Mouse (Mus musculus): ENCODE results near the gene Hoxd11. TPM values are rescaled to one million over a fixed set of nuclear protein-coding genes. Genes with fewer than 3 reads are reported as not detected.

The Hoxd11 gene
- total RNA-seq, 2 experiments from 2014 or later = not detected

- intact Hi-C loops (cut with DNase I) = loop anchor here (5.0 kb wide), 4 partner anchors 247 to 597 kb away; no protein-coding TSS in a partner anchor
- DNase-seq (ENCODE audit: low spot score in 2 of 2) = no peak
Measured at GRCm38 (mm10) chr2:74714881-74715280, 35.5 kb downstream of the Hoxd11 start.

GRCm38 (mm10) chr2:74715504-74716241 lies 36.3 kb downstream of the Hoxd11 start:
- intact Hi-C loops (cut with DNase I) = loop anchor here (5.0 kb wide), 4 partner anchors 247 to 597 kb away; no protein-coding TSS in a partner anchor
- peak; percentile 64 to 70 for DNase-seq (ENCODE audit: low spot score in 2 of 2)

- DNase-seq (ENCODE audit: low spot score in 2 of 2) = no peak
- intact Hi-C loops (cut with DNase I) = no loop called here
Measured at GRCm38 (mm10) chr2:74720384-74720783, 41.0 kb downstream of the Hoxd11 start.

DNA sequence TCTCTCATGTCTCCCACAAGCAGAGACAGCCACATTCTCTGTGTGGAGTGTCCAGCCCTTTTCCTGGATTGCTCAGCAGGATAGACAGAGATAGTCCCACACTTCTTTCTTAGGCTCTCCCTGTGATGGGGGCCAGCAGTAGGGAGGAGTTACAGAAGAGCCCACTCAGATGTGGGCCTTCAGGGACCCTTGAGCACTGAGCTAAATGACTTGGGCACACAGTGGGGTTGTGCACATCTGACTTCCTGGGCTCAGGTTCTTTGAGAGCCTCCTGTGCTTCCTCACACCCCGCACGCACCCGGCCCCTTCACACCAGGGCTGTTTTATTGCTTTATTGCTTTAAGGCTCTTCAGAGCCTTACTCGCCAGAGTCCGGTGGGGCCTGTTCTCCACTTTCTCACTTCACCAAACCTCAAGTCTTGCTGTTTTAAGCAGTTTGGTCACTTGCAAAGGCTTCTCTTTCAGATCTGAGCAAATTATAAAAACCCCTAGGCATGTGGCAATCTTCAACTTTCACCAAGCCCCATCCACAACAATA lies 41.7 kb downstream of the Hoxd11 start:
- no peak for DNase-seq (ENCODE audit: low spot score in 2 of 2)
- intact Hi-C loops (cut with DNase I) = no loop called here

DNA sequence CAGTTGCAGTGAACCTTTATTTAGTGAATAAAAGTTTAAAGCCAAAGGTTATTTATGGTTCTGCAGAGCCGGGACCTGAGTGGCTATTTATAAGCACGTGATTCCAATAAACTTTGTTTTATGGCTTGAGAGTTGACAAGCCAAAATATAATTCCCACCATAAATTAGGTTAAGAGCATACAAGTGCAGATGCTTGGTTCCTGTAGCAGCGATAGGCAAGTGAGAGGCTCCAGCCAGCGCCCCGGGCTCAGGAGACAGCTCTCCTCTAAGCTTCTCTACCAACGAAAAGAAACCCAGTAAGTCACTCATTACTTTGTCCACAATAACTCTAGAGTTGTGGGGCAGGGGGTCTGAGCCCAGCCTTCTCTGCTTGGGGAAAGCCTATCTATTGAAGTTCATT lies 42.5 kb downstream of the Hoxd11 start:
- intact Hi-C loops (cut with DNase I) = no loop called here
- DNase-seq (ENCODE audit: low spot score in 2 of 2) = no peak

- intact Hi-C loops (cut with DNase I) = no loop called here
- no peak for DNase-seq (ENCODE audit: low spot score in 2 of 2)
Measured at GRCm38 (mm10) chr2:74722949-74723348, 43.6 kb downstream of the Hoxd11 start.

DNA sequence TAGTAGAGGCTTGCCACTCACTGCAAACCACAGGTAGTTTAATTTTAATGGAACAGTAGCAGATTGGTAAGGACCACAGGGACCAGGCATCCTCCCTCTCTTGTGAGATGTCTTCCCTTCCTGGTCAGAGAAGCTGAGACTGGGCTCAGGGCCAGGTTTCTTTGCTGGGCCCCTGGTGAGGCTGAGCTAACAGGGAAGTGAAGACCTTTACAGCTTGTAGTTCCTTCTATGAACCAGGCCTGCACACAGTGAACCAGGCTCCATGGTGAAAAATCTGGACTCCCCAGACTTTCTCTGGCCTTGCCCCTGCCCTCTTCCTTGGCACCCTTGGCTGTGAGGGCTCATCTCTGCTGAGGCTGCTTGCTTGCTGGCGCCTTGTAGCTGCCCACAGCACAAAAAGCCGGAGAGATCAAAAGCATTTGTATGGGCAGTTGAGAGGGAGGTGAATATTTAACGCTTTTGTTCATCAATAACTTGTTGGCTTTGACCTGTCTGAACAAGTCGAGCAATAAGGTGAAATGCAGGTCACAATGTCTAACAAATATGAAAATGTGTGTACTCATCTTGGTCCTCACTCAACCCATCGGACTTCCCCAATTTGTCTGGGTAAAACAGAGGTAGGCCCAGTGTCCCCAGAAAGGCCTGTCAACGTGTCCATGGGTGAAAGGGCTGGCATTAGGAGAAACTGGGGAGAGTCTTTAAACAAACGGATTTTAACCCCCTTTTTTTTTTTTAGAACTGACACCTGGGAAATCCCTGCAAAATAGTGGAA lies 45.1 kb downstream of the Hoxd11 start:
- intact Hi-C loops (cut with DNase I) = no loop called here
- no peak for DNase-seq (ENCODE audit: low spot score in 2 of 2)

GRCm38 (mm10) chr2:74725171-74725570 lies 45.8 kb downstream of the Hoxd11 start:
- intact Hi-C loops (cut with DNase I) = no loop called here
- no peak for DNase-seq (ENCODE audit: low spot score in 2 of 2)

DNA sequence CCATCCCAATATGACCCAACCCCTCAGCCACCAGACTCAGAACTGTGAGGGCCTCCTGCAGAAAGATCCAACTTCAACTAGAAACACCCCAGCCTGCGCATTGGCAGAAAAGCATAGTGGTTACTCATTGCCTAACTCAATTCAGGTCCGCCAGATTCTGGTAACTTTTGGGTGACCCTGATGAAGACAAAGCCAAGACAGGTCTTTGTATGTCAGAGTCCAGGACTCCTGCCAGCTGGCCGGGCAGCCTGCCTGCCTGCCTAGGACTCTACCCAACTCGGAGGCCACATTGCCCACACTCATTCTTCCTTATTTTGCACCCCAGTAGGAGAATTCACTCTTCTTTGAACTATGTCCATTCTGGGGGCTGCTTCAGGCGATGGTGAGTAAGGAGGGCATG lies 47.2 kb downstream of the Hoxd11 start, which contains the start of gene Gm28230:
Gm28230 (plus strand) TSS at position 178 of the 400 bp plus-strand sequence.
- intact Hi-C loops (cut with DNase I) = no loop called here
- DNase-seq (ENCODE audit: low spot score in 2 of 2) = no peak

- intact Hi-C loops (cut with DNase I) = no loop called here
- no peak for DNase-seq (ENCODE audit: low spot score in 2 of 2)
Measured at GRCm38 (mm10) chr2:74726973-74727639, 47.7 kb downstream of the Hoxd11 start.

DNA sequence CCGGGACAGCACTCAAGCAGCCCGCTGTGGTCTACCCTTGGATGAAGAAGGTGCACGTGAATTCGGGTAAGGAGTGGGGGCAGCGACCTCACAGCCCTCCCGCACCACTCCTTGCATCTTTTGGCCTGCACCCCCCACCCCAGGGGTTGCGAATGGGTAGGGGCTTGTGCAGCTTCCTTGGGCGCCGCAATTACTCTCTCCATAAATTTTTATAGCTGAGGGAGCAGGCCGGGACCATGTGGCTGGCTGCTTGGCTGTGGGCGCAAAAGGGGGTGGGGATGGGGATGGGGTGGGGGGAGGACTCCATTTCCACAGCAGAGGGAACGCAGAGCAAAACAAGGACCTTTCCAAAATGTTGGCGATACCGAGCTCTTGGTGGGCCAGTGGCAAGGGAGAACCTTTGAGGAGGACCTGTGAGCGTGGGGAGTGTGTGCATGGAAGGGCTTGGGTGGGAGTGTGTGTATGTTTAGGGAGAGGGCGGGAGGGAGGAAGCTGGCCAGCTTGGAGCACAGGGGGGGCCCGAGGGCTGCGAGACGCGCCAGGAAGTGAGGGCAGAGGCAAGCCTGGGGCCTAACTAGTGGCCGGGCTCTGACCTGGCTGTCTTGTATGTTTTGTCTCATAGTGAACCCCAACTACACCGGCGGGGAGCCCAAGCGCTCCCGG lies 48.4 kb downstream of the Hoxd11 start:
- intact Hi-C loops (cut with DNase I) = no loop called here

DNA sequence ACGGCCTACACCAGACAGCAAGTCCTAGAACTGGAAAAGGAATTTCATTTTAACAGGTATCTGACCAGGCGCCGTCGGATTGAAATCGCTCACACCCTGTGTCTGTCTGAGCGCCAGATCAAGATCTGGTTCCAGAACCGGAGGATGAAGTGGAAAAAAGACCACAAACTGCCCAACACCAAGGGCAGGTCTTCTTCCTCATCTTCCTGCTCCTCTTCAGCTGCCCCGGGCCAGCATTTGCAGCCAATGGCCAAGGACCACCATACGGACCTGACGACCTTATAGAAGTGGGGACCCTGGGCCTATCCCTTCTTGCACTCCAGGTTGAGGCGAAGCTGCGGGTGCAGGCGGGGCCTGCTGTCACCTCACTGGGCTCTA lies 48.9 kb downstream of the Hoxd11 start:
- intact Hi-C loops (cut with DNase I) = no loop called here

More for the DNA sequence above, 48.4 kb downstream of the Hoxd11 start:
- no peak for DNase-seq (ENCODE audit: low spot score in 2 of 2)

GRCm38 (mm10) chr2:74730331-74730730 lies 51.0 kb downstream of the Hoxd11 start:
- intact Hi-C loops (cut with DNase I) = loop anchor here (5.0 kb wide), 1 partner anchor 38 kb away; the partner anchor contains the start of gene Hoxd10

More for the DNA sequence above, 48.9 kb downstream of the Hoxd11 start:
- DNase-seq (ENCODE audit: low spot score in 2 of 2) = no peak

DNA sequence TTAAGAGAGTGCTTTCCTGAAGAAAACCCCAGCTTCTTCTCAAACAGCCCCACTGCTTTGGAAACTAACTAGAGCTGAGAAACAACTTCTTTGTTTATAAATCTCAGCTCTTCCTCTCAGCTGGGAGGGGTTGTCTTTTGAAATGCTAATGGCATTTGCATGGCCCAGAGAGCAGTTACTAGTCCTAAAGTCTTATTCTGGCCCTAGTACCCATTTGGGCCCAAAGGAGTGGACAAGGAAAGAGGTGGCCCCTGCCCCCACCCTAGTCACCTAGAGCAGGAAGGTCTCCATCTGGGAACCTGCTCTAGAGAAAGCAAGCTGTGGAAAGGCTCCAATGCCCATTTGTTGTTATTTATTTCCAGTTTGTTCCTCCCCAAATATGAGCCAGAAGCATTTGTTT lies 51.7 kb downstream of the Hoxd11 start:
- intact Hi-C loops (cut with DNase I) = loop anchor here (5.0 kb wide), 1 partner anchor 39 kb away; the partner anchor contains the start of gene Hoxd10
- no peak for DNase-seq (ENCODE audit: low spot score in 2 of 2)

More at GRCm38 (mm10) chr2:74730331-74730730, 51.0 kb downstream of the Hoxd11 start:
- DNase-seq (ENCODE audit: low spot score in 2 of 2) = no peak

DNA sequence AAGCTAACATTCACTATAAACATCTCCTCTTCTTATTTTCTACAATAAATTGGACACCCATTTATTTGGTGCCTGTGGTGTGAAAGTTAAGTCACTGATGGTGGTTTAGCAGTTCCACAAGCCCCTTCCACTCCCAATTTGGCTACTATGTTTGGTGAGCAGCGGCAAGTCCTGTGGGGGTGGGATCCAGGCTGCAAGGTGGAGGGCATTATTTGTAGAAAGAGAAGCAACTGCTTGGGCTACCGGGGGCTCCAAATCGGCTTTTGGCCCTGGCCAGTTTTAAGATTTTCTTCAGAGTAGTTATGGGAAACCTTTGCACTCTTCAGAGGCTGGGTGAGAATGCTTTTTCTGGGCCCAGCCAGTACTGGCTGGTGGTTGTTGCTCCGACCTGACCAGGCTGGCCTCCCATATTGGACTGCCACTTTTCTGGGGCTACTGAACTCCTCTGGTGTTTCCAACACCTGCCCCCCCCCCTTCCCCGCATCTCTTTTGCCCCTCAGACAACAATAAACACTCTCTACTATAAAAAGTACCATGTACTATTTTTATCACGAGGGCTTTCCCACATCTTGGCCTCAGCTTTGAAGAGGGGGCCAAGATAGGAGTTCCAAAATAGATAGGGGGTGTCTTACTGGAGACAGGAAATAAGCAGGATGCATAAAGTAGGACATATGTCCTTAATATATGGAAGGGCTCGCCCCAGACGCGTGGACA lies 52.6 kb downstream of the Hoxd11 start:
- intact Hi-C loops (cut with DNase I) = loop anchor here (5.0 kb wide), 1 partner anchor 40 kb away; the partner anchor contains the start of gene Hoxd10

GRCm38 (mm10) chr2:74732513-74733316 lies 53.4 kb downstream of the Hoxd11 start:
- DNase-seq (ENCODE audit: low spot score in 2 of 2) = no peak
- intact Hi-C loops (cut with DNase I) = loop anchor here (5.0 kb wide), 1 partner anchor 40 kb away; the partner anchor contains the start of gene Hoxd10

More for the DNA sequence above, 52.6 kb downstream of the Hoxd11 start:
- no peak for DNase-seq (ENCODE audit: low spot score in 2 of 2)

- no peak for DNase-seq (ENCODE audit: low spot score in 2 of 2)
- intact Hi-C loops (cut with DNase I) = loop anchor here (5.0 kb wide), 1 partner anchor 41 kb away; the partner anchor contains the start of gene Hoxd10
Measured at GRCm38 (mm10) chr2:74733317-74733661, 53.9 kb downstream of the Hoxd11 start.

DNA sequence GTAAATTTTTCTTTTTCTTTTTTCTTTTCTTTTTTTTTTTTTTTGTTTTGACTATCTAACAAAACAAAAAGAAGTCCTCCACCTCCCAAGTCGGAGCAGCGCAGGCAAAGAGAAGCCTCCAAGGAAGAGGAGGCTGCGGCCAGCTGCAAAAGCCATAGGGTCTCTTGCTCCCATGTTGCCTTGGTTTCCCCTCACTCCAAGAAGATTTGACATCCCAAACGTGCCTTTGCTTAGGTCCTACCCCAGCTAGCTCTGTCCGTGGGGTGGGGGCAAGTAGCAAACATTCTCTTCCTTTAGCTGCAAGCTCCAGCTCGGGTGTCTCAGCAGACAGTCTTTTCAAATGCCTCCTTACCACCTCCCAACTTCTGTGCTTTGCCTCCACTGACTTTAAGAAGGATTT lies 54.4 kb downstream of the Hoxd11 start:
- DNase-seq (ENCODE audit: low spot score in 2 of 2) = no peak
- intact Hi-C loops (cut with DNase I) = loop anchor here (5.0 kb wide), 1 partner anchor 41 kb away; the partner anchor contains the start of gene Hoxd10

All from left cerebral cortex, postnatal 36 days (tissue).